In genomic region chr5:133156115-133156857, GRCm38 (mm10) we compare ENCODE assay signal across 9 mouse cellular contexts.
DNase-seq lines count a peak whose midpoint lies in the region.
"Had no signal": no experiment of that assay in that cellular context is flagged by ENCODE, and none has a peak within 500 bp of the region (broad histone marks: within the 10 kb centered on the region; RNA-seq: fewer than 3 reads in every experiment).

No protein-coding gene starts in this region.

- intact Hi-C loops in left cerebral cortex, postnatal 25 days (cut with DNase I): no loop called here
- intact Hi-C loops in gastrocnemius, postnatal 14 days (cut with DNase I; ENCODE audit: low total_unique reads): no loop called here

- peak; percentile 59 to 75 for DNase-seq in cerebellum, postnatal 10 days
- no peak for DNase-seq in cerebellum, adult 11 months
- peak; percentile 80 for DNase-seq in brain, adult 2 months (ENCODE audit: low read depth, low spot score)
- DNase-seq in frontal cortex, postnatal 36 days (ENCODE audit: low spot score in 2 of 2): peak; percentile 54 to 72
- peak; percentile 35 to 87 for DNase-seq in left cerebral cortex, postnatal 25 days (ENCODE audit: low spot score in 2 of 2)
- no peak for DNase-seq in thymus, postnatal 10 days (ENCODE audit: low spot score in 2 of 2)
- no peak for DNase-seq in gastrocnemius, postnatal 14 days
- no peak for DNase-seq in kidney, postnatal 10 days
- DNase-seq: lung, embryonic 14.5 days had no signal

Comparison
In these comparisons a context has a peak if more than half of its experiments do, and no peak if none do; other contexts are left out.
1. DNase-seq: peak in cerebellum, postnatal 10 days (2 of 2), brain, adult 2 months (single experiment), frontal cortex, postnatal 36 days (2 of 2) and left cerebral cortex, postnatal 25 days (2 of 2); none in cerebellum, adult 11 months (single experiment), thymus, postnatal 10 days (0 of 2), gastrocnemius, postnatal 14 days (single experiment) and kidney, postnatal 10 days (single experiment).